Mouse (Mus musculus) ovary, adult 18-20 months (tissue): Measurements from ENCODE around the gene Ptgir.

Experiments used
- DNase-seq: peaks from one replicate; pipeline ENCODE4 v3.0.0; 2022; ENCODE audit warnings: low spot score, mixed read lengths

The Ptgir gene

DNA sequence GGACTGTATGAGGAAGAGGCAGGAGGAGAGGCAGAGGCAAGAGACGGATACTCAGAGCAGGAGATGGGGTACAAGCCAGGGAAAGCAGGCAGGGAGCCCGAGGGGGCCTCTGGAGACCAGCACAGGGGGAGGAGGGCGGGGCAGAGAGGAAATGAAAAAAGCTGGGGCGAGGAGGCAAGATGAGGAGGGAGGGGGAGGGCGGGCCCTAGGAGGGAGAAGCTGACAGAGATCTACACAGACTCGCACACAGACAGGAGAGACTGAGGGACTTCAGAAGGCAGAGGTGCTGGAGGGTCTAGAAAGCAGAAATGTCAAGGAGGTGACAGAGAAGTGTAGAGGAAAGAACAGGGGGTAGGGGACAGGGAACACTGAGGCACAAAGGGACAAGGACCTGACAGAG is at the start of gene Ptgir:
Gene Ptgir (plus strand): TSS at position 210 of the 400 bp plus-strand sequence.
- DNase-seq, result no peak

DNA sequence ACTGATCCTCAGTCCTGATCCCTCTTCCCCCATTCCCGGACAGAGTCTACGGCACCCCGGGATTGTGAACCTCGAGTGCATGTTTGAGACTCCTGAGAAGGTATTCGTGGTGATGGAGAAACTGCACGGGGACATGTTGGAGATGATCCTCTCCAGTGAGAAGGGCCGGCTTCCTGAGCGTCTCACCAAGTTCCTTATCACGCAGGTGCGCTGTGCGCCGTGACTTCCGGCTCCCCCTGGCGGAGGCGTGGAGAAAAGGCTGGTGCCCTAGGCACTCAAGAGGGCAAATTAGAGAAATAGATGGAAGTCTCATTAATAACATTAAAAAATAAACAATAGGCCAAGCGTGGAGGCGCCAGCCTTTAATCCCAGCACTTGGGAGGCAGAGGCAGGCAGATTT is 48.0 kb upstream of the Ptgir start:
- no peak for DNase-seq

DNA sequence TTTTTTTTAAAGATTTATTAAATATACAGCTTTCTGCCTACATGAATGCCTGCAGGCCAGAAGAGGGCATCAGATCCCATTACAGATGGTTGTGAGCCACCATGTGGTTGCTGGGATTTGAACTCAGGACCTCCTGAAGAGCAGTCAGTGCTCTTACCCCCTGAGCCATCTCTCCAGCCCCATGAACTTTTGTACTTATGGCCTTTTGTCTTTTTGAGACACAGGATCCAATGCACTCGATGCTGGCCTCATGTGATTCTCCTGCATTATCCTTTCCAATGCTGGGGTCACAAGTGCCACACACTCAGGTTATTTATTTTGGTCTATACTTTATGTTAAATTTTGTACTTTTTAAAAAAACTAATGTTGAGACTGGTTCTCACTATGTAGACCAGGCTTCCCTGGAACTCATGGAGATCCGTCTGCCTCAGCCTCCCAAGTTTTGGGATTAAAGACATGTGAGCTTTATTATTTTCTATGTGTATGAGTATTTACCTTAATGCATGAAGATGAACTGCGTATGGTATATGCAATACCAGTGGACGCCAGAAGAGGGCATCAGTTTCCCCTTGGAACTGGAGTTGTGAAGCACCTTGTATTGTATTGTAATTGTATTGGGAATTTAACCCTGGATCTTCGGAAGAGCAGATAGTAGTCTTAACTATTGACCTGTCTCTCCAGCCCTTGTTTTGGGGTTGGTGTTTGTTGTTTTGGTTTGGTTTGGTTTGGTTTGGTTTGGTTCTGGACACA is 46.2 kb upstream of the Ptgir start:
- DNase-seq, result no peak

DNA sequence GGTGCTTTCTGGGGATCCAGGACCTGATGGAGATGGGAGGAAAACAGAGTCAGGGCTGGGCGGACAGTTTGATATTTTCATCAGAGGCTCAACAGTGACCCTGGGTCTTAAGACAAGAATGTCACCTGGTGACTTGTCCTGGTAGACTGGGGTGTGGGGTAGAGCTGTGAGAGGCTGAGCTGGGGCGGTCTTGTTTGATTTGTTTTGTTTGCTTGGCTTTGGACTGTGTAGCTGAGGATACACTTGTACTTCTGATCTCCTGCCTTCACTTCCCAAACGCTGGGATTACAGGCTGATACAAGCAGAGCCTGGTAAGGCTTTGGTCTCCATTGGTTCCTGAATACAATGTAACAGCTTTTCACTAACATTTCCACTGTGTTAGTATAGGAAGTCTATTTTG is 38.8 kb upstream of the Ptgir start:
- no peak for DNase-seq

DNA sequence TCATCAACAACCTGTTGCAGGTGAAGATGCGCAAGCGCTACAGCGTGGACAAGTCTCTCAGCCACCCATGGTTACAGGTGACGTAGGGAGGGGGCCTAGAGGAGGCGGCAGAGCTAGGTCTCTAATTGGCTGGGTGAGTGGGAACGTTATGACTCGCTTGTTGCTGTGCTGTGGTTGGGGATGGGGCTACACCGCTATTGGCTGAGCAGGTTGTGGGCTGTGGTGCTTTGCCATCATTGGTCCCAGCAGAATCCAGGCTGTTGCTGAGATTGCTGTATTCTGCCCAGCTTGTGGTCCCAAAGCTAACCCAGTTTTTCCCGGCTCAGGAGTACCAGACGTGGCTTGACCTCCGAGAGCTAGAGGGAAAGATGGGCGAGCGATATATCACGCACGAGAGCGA is 36.8 kb upstream of the Ptgir start:
- DNase-seq, result no peak

DNA sequence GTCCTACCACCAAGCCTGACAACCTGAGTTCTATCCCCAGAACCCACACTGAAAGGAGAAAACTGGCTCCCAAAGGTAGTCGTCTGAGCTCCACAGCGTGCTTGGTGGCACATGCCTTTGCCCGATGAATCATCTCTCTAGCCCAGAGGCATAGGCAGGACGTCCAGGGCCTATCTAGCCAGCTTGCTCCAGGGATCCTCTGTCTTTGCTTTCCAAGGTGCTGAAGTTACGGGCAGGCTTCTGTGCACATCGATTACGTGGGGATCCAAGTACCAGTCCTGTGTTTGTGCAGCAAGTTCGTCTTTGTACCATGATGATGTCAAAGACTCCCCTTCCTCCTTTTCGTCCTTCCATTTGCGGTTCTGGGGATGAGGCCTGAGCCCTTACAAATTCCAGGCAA is 34.7 kb upstream of the Ptgir start:
- no peak for DNase-seq

DNA sequence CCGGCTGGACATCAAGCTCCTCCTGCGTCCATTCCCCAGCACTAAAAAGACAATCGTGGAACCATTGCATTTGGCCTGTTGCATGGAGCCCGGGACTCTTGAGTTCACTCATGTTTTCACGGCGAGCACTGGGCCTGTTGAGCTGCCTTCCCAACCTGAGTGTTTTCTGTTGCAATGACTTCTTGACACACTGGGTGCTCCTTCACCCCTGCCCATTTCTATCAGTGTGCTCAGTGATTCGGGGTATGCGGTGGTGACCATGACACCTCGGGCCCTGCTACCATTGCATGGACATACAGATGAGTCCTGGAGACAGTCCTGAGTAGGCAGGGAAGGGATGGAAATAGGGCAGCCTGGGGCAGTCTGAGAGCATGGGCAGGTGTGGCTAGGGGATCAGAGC is 33.8 kb upstream of the Ptgir start:
- no peak for DNase-seq

DNA sequence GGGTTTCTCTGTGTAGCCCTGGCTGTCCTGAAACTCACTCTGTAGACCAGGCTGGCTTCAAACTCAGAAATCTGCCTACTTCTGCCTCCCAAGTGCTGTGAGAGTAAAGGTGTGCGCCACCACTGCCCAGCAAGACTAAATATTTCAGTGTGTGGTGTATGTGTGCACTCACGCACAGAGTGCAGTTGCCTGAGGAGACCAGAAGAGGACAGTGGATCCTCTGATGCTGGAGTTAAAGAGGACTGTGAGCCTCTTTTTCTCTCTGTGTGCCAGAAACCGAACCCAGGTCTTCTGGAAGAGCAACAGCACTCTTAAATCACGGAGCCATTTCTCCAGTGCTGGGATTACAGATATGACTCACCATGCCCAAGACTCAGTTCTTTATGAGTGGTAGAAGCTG is 32.9 kb upstream of the Ptgir start:
- no peak for DNase-seq

DNA sequence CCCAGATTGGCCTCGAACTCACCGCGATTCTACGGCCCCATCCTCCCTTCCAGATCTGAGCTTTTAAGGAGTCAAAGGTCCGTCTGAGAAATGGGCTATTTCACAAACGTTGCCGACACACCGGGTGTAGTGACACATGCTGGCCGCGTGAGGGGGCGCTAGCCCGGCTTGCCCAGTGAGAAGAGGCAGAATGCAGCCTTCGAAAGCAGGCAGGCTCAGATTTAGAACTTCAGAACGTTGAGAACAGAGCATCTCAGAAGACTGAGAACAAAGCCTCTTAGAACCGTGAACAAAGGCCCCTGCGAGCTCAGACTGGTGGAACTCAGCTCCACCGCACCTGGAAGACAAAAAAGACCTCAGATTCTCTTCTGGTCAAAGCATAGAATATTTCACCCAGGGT is 32.1 kb upstream of the Ptgir start:
- DNase-seq, result peak; percentile 56

DNA sequence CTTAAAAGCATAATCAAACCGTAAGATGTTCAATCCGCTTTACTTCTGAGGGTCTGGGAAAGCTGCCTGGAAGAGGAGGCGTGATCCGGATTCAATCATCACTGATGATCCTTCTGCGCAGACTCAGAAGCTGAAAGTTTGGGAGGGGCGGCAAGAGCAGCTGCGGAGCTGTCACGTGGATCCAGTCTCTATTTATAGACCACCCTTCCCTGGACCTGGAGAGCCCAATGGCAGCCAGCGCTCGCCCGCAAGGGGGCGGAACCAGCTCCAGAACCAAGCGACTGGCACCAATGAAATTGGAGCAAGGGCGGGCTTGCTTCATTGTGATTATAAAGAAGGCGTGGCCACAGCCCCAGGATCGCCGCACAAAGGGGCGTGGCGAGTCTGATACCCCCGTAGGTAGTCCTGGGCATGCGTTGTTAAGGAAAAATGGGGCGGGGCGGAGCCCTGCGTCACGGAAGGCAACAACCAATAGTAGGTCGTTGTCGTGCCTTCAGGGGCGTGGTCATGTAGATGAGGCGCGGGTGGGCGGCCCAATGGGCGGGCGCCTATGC is 31.5 kb upstream of the Ptgir start:
- DNase-seq, result peak; percentile 100

DNA sequence AGATGAGACGGTGACA is 31.2 kb upstream of the Ptgir start, which contains the start of gene Dact3:
Gene Dact3 (plus strand): TSS at position 8 of the 16 bp plus-strand sequence.
- DNase-seq, result no peak

DNA sequence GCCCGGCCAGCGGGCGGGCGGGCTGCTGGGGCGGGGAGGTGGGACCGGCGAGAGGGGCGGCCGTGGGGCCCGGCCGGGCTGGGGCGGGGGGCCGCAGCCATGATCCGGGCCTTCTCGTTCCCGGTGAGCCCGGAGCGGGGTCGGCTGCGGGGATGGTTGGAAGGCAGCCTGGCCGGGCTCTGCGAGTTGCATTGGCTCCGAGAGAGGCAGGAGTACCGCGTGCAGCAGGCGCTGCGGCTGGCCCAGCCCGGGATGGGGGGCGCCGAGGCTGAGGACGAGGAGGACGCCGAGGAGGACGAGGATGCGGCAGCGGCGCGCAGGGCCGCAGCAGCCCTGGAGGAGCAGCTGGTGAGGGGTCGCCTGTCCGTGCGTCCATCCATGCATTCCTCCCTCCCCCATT is 31.0 kb upstream of the Ptgir start:
- no peak for DNase-seq

DNA sequence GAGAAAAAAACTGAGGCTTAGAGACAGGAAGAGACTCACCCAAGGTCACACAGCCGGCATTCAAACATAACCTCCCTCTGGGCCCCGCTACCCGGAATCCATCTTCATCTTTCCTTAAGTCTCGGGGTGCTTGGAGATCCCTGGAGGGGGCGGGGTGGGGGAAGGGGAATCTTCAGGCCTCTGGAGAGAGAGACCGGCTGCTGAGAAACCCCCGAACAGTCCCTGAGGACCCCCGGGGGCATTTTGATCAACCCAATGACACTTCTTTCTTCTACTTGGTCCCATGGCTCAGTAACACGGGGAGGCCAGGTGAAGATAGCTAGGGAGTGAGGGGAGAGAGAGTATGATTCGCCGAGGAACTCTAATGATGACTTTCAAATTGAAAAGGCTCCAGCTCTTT is 30.3 kb upstream of the Ptgir start:
- no peak for DNase-seq

DNA sequence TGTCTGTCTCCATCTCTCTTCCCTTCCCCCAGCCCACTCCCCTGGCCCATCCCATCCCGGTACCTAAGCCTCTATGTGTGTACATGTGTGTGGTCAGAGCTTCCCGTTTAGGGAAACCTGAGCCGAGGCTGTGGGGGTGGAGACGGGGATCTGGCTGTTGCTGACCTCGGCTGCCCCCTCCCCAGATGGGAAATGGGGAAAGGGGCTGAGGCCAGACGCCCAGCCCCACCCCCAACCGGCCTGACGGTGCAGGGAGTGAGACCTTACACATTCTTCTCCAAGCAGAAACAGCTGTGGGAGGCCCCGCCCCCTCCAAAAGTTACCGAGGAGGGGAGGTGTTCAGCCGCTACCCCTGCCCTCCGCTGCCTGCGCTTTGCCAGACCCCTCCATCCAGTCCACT is 29.7 kb upstream of the Ptgir start:
- no peak for DNase-seq

DNA sequence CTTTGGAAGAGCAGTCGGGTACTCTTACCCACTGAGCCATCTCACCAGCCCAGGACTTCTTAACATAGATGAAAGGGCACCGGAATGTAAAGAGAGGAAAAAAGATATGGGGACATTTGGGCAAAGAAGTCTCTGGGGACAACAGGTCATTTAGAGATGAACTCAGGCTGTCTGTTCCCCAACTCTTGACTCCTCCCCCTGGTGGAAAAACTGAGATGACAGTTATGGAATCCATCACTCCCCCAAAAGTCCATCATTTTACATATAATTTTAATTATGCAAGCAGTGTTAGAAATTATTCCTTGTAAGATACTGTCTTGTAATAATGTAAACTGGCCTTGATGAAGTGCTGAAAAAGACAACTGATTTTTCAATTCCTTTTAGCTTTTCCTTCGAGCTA is 28.6 kb upstream of the Ptgir start:
- no peak for DNase-seq

DNA sequence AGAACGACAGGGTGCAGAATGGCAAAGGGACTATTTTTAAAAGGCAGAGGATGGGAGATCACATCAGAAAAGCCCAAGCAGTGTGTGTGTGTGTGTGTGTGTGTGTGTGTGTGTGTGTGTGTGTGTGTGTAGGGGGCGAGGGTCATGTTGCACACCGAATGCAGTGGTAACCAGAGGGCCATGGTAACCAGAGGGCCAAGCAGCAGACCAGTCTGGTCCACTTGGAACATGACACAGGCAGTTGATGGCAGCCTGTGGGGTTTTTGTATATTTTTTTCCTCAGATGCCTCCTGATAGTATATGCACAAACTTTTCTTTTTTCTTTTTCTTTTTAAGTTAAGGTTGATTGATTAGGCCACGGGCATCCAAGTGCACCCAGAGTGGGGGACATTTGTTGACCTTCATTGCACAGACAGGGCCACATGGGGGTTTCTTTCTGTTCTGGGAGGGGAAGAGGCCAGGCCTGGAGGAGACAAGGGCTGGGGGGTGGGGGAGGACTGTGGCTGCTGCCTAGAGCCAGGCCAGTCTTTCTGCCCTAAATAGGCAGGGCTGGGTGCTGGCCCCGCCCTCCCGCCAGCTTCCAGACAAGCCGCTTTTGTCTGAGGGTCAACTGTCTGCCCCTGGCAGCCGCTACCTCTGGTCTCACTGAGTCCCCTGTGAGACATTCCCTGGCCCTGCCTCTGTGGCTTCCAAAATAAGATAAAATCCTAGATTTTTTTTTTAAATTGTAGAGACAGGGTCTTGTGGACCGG is 26.3 kb upstream of the Ptgir start:
- no peak for DNase-seq

DNA sequence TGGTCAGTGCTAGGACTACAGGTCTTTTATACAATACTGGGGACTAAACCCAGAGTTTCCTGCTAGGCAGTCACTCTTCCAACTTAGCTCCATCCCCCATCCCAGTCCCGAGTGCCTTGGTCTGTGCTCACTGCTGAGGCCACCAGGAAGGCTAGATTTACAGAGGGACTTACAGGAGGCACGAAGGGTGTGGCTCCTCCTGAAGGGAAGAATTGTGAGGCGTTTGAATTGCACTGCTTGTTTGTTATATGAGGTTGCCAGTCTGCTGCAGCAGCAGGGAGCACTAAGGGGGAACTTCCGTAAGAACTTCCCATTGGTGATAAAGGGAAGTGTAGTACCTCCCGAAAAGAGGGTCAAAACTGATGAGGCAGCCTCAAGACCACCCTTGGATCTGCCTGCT is 25.7 kb upstream of the Ptgir start:
- DNase-seq, result no peak

DNA sequence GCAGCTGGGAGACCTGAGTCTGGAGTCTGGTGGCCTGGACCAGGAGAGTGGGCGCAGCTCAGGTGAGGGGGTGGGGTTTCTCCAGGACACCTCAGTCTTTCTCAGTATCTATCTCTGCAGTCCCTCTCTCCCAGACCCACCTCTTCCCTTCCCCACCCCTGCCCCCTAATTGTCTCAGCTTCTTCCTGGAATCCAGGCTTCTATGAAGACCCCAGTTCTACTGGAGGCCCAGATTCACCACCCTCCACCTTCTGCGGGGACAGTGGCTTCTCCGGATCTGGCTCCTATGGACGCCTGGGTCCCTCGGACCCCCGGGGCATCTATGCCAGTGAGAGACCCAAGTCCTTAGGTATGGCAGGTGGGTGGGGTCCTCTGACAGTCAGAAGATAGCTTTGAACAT is 23.1 kb upstream of the Ptgir start:
- DNase-seq, result no peak

DNA sequence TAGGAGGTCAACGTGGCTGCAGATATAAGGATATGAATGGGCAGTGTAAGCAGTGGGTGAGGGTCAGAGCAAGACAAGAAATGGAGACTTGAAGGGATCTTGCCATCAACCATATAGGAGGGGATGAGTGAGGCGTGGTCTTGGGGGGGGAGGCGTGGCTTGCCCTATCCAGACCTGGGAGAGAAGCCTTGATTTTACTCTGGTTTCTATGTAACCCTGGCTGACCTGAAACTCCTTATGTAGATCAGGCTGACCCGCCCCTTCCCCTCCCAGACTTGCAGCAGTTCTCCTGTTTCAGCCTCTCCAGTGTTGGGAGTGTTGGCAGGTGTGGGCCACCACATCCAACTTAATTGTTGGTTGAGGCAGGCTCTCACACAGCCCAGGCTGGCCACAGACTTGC is 22.0 kb upstream of the Ptgir start:
- DNase-seq, result no peak

DNA sequence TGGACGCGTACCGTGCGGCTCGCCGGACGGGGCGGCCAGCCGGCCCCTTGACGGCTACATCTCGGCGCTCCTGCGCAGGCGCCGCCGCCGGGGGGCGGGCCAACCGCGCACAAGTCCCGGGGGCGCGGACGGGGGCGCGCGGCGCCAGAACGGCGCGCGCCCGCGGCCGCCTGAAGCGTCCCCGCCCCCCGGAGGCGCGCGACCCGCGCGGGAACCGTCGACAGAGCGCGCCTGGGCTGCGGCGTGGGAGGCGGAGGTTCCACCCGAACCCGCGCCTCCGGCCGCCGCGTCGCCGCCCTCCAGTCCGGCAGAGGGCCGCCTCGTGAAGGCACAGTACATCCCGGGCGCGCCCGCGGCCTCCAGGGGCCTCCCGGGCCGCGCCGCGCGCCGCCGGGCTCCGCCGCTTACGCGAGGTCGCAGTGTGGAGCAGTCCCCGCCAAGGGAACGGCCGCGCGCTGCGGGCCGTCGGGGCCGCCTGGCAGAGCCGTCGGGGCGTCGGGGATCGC is 21.0 kb upstream of the Ptgir start:
- no peak for DNase-seq

DNA sequence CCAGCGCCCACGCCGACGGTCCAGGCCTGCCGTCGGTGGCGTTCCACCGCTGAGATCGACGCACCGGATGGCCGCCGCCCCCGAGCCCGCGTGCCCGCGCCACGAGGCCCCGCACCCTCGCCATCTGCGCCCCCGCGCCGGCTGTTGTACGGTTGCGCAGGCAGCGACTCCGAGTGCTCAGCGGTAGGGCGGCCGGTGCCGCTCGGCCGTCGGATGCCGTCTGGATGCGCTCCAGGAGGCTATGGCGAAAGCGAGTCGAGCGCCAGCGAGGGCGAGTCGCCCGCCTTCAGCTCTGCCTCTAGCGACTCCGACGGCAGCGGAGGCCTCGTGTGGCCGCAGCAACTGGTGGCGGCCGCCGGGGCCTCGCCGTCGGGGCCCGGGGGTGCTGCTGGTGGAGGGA is 20.4 kb upstream of the Ptgir start:
- no peak for DNase-seq

DNA sequence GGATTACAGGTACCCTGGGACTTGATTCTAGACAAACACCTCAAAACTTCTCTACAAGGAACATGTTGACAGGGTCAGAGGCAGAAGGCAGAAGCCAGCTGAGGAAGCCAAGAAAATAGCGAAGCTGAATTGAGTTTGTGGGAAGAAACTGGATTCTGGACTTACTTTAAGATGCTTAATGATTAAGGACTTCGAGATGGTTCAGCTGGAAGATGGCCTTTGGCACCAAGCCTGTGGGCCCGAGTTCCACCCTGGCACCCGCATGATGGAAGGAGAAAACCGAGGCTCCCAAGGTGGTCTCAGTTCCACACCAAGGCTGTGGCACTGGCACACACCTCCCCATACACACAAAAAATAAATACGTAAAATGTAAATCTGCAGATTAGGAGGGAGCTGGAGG is 15.8 kb upstream of the Ptgir start:
- no peak for DNase-seq

DNA sequence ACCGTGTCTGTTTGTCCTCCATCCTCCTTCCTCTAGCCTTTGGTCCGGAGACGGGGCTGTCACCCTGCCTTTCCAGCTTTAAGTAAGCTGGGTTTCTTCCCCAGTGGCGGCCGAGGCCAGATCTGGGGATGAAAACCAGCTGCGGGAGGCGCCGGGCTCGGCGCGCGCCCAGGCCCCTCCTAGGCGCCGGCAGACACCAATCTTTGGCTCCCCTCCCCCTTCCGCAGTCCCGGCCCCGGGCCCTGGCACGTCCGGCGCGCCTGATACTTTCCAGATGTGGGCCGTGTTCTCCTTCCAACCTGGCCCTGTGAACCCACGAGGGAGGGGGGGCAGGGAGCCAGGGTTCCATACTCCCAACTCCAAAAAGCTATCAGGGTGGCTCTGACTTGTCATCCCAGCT is 15.3 kb upstream of the Ptgir start:
- DNase-seq, result peak; percentile 67
